Mouse (Mus musculus) lung, postnatal 4 days (tissue): ENCODE data around the gene Ccdc116.

ENCODE experiments used
- DNase-seq, 2 experiments: peaks; one replicate each; pipeline ENCODE4 v3.0.0; 2021

The Ccdc116 gene

GRCm38 (mm10) chr16:17124871-17125520 is 22.0 kb downstream of the Ccdc116 start, which contains the start of gene 2610318N02Rik:
Gene 2610318N02Rik (minus strand): TSS chr16:17125167.
- peak; percentile 83 to 86 for DNase-seq

GRCm38 (mm10) chr16:17124119-17124870 is 22.7 kb downstream of the Ccdc116 start:
- DNase-seq: no peak

GRCm38 (mm10) chr16:17121569-17121968 is 25.5 kb downstream of the Ccdc116 start:
- no peak for DNase-seq

GRCm38 (mm10) chr16:17117309-17117799 is 29.7 kb downstream of the Ccdc116 start:
- DNase-seq: no peak

GRCm38 (mm10) chr16:17110771-17111743 is 36.0 kb downstream of the Ccdc116 start, which contains the start of gene Ppil2:
Gene Ppil2 (minus strand): TSS chr16:17111257.
- DNase-seq: peak; percentile 67 to 77

GRCm38 (mm10) chr16:17104600-17104999 is 42.4 kb downstream of the Ccdc116 start:
- peak; percentile 28 to 64 for DNase-seq

- peak in 1 of 2 experiments; percentile 31 for DNase-seq
Observed at GRCm38 (mm10) chr16:17102630-17103220, 44.3 kb downstream of the Ccdc116 start.

- no peak for DNase-seq
Observed at GRCm38 (mm10) chr16:17096938-17097337, 50.1 kb downstream of the Ccdc116 start.
